Mouse (Mus musculus): Measurements from ENCODE around the gene Mcrip2.
"Not testable (repeated sequence)": the region's sequence is repeated elsewhere in the genome, so short reads cannot be mapped to it uniquely, and the experiment has no call there.

Mcrip2 gene

DNA sequence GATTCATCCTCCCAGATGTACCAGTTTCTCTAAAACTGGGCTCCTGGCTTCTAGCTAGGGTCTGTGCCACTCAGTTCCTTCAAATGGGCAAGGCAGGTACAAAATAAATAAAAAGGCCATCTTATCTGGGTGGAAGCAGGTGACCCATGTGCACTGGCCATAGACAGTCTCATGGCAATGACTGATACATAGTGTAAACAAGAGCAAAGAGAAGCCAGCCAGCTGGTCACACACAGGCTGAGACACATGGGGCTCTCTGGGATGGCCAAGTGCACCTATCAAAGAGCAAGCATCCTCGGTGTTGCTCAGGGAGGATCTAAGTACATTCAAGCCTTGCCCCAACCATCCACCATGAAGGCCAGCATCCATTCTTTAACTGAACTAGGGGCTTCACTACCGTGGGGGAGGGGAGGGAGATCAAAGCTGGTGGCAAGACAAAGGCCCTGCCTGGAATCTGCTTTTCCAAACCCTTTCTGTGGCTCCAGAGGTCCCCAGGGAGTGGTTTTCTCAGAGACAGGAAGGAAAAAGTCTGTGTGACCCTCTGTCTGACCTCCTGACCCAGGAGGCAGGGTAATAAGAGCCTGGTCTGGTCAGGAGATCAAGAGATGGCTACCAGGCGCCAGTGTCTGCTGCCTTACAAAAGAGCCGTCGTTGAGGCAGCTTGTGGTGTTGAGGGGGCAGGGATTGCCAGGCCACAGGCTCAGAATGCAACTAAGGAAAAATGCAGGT lies 12.5 kb upstream of the Mcrip2 start:
- DNase-seq (ENCODE audit: low read depth, low spot score), result no peak

DNA sequence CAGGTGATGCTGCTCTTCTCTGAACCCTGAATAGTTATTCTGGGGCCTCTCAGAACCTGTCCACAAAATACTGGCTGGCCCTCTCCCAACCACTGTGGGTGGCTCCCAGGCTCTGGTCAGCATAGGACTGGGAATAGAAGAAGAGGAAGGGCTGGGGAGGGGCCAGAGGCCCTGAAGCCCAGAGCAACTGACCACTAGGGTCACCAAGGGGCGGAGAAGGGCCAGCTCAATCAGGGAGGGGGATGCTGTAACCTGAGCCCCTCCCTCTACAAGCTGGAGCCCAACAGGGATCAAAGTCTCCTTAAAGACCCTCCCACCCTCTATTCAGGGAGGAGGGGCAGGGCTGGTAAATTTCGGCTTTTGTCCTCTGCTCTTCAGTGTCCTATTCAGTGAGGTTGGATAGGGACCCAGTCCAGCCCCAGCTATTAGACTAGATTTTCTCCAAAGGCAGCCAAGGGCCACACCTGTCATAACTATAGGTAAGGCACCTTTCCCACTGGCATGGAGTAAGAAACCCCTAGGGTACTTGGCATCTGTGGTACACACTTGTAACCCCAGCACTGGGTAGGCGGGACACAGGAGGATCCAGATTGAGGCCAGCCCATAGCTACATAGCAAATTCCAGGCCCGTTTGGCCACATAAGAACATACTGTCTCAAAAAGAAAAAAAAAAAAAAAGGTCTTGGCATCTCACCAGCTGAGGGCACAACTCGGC lies 11.8 kb upstream of the Mcrip2 start, which contains the start of gene Wfikkn1:
TSS of gene Wfikkn1 (minus strand) at position 663 of the 715 bp plus-strand sequence.
- no peak for DNase-seq (ENCODE audit: low read depth, low spot score)

GRCm38 (mm10) chr17:25879750-25880149 lies 11.2 kb upstream of the Mcrip2 start:
- DNase-seq (ENCODE audit: low read depth, low spot score), result no peak

- no peak for DNase-seq (ENCODE audit: low read depth, low spot score)
Observed at GRCm38 (mm10) chr17:25879261-25879660, 10.7 kb upstream of the Mcrip2 start.

DNA sequence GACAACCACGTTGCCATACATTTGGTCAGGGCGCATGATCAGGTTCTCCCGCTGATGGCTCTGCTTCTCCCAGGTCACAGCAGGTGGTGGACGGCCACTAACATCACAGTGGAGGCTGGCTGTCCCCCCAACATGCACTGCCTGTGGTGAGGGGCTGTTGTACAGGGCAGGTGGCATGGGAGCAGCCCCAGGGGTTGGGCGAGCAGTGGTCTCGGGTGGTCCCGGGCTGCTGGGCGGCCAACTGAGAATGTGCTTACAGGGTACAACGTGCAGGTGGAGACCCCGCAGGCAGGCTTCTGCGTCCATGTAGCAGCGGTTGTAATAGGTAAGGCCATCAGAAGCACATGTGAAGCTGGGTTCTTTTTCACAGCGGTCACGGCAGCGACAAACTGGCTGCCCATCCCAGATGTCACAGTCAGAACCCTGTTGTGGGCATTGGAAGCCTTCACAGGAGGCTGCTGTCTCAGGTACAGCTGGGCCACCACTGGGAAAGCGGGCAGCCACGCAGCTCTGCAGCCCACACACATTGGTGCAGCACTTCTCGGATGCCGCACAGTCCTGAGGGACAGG lies 10.1 kb upstream of the Mcrip2 start:
- DNase-seq (ENCODE audit: low read depth, low spot score), result no peak

- DNase-seq (ENCODE audit: low read depth, low spot score), result no peak
Observed at GRCm38 (mm10) chr17:25877741-25878610, 9.4 kb upstream of the Mcrip2 start.

DNA sequence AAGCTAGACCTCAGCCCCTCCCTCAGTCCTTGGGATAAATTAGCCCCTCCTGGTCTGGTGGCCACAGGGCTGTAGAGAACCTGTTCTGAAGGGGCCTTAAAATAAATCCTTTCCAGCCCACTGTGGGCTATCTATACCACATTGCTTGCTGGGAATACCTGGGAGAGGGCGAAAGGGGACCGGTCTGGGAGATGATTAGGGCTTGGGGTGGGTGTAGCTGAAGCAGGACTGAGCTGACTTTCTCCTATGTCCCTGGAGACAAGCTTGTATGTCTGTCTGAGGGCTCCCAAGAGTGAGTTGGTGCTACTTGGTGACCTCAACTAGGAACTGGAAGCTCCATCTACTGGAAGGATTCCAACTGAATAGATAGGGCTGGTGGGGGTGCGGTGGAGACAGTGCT lies 8.5 kb upstream of the Mcrip2 start:
- DNase-seq (ENCODE audit: low read depth, low spot score), result no peak

GRCm38 (mm10) chr17:25876347-25876915 lies 7.9 kb upstream of the Mcrip2 start:
- no peak for DNase-seq (ENCODE audit: low read depth, low spot score)

DNA sequence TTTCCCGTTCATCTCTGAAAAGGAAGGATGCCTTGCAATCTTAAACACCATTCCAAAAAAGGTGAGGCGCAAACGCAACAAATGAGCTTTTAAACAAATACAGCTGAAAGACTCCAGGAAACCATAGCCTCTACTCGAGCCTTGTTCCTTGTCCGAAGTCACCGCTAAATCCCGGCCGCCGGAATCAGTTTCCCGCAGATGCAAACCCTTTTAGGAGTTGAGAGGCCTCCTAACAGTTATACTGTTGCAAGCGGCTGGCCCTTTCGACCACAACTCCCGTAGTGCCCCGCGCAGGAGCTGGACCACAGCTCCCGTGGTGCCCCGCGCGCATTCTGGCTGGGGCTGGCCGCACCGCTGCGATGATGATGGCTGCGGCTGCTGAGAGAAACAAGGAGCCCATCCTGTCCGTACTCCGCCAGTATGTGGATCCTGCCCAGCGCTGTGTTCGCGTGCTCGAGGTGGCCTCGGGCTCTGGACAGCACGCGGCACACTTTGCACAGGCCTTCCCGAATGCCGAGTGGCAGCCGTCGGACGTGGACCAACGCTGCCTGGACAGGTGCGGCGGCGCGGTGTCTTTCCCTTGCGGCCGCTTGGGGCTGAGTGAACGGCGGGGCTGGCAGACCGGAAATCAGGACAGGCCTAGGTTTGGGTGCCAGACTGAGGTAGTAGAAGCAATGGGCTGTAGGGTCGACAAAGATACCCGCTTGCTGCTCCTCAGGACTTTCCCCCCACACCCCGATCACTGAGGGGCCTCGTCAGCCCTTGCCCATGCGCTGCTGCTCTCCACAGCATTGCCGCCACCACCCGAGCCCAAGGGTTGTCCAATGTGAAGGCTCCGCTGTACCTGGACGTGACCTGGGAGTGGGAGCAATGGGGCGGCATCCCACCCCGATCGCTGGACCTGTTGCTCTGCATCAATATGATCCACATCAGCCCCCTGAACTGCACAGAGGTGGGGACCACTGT lies 6.9 kb upstream of the Mcrip2 start:
- peak; percentile 94 for DNase-seq (ENCODE audit: low read depth, low spot score)

- DNase-seq (ENCODE audit: low read depth, low spot score), result peak; percentile 94
Observed at GRCm38 (mm10) chr17:25874721-25875170, 6.2 kb upstream of the Mcrip2 start, which contains the start of gene Mettl26. TSS of gene Mettl26 (plus strand) at chr17:25875074.

DNA sequence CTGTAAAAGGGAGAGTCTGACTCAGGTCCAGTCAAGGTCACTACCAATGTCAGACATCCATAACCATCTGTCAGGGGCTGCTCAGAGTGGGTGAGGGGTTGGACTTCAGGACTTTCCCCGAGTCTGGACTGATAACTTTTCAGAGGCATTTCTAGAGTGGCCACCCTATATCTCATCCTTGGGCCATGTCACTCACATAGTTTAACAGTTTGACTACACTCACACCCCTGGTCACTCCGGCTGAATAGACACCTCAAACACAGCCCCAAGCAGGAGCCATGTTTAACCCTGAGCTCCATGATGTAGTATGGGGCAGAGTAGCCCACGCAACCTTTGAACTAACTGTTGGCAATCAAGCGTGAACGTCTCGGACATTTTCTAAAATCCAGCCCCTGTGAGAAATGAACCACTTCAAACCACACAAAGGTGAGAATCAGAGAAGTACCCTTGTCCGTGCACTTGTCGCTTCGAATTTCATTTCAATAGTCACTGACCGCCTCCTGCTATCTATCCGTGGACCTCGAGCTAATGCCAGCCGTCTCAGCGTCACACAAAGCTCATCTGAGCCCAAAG lies 5.7 kb upstream of the Mcrip2 start:
- DNase-seq (ENCODE audit: low read depth, low spot score), result no peak

DNA sequence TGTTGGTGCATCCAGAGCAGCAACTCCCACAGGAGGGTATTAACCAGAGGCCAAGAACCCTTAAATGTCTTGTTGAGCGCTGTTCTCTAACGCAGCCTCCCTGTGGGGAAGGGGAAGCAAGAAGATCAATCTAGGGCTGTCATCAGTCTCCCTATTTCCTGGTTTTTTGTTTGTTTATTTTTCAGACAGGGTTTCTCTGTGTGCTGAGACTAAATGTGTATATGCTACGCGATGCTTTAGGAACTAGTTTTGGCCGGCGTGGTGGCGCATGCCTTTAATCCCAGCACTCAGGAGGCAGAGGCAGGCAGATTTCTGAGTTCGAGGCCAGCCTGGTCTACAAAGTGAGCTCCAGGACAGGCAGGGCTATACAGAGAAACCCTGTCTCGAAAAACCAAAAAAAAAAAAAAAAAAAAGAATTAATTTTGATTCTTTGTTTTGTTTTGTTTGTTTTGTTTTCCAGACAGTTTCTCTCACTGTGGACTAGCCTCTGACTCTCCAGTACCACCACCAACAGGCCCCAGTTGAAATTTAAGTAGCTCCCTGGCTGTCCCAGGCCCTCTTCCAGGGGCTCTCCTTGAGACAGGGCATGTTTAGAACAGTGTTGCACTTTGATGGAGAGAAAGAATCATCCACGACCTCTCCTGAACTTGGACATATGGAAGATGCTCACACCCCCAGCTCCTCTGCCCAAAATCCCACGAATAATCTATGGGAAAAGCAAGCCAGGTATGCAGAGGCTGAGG lies 5.0 kb upstream of the Mcrip2 start:
- DNase-seq (ENCODE audit: low read depth, low spot score), result no peak

DNA sequence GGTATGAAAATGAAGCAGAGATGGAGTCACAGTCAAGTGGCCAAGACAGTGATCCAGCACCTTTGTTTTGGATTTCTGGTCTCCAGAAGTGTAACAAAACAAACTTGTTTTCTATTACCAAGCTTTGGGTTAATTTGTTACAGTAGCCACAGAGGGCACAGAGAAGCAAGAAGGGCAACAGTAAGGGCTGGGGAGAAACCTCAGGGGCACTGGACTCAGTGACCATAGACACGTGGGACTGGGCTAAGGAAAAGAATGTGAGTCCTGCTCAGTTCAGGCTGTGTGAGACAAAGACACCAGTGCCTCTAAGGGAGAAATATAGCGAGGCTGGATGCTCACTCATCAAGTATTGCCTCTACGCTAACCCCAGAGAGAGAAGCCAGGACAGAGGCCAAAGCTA lies 4.1 kb upstream of the Mcrip2 start:
- no peak for DNase-seq (ENCODE audit: low read depth, low spot score)

DNA sequence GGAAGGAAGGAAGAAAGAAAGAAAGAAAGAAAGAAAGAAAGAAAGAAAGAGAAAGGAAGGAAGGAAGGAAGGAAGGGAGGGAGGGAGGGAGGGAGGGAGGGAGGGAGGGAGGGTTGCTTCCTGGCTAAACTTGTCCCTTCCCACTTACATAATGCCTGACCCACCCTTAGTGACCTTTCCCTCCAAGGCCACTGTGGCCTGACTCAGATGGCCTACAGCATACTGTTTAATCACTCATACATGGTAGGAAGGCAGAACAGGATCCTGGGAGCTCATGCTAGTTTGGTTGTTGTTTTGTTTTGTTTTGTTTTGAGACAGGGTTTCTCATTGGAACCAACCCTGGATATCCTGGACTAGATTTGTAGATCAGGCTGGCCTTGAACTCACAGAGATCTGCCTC lies 3.0 kb upstream of the Mcrip2 start:
- DNase-seq (ENCODE audit: low read depth, low spot score), result not testable (repeated sequence)

DNA sequence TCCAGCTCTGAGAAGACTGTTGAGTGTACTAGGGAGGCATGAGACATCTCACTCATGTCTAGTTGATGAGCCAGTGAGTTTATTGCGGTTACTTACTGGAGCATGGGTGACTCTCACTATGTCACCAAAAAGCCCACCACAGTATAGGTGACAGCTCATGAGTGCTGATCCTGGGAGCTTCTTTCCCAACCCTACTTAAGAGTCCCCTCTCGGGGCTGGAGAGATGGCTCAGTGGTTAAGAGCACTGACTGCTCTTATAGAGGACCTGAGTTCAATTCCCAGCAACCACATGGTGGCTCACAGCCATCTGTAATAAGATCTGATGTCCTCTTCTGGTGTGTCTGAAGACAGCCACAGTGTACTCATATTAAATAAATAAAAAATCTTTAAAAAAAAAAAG lies 1.4 kb upstream of the Mcrip2 start:
- DNase-seq (ENCODE audit: low read depth, low spot score), result no peak

DNA sequence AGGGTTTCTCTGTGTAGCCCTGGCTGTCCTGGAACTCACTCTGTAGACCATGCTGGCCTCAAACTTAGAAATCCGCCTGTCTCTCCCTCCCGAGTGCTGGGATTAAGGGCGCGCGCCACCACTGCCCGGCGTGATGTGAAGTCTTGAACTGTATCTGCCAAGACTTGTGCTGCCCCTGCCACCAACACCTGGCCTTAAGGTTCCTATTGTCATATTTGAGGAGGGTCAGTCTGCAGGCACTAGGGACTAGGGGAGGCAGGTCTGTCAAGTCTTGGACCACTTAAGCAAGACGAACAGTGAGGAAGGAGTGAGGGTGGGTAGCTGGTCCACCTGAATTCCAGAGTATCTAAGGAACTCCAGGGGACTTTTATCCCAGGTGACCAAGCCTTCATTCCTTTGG lies 934 bp upstream of the Mcrip2 start:
- DNase-seq (ENCODE audit: low read depth, low spot score), result no peak

- no peak for DNase-seq (ENCODE audit: low read depth, low spot score)
Observed at GRCm38 (mm10) chr17:25867836-25868600, 546 bp downstream of the Mcrip2 start.

- DNase-seq (ENCODE audit: low read depth, low spot score), result peak; percentile 29
Observed at GRCm38 (mm10) chr17:25867509-25867835, 1.1 kb downstream of the Mcrip2 start.

All from A20 (cell line).